Mouse (Mus musculus): ENCODE results near the gene Ncoa7.

- TF ChIP-seq MYOG (IDR thresholded peaks at IDR 0.05; ENCODE audit: control insufficient read depth, extremely low read depth, insufficient read length) (no peak), MYOD1 (IDR thresholded peaks at IDR 0.05; ENCODE audit: control insufficient read depth, insufficient read length, low read depth) (no peak), CTCF (IDR thresholded peaks at IDR 0.05; ENCODE audit: control insufficient read depth, insufficient read depth, insufficient read length) (no peak), FOSL1 (IDR thresholded peaks at IDR 0.05; ENCODE audit: insufficient read depth, low read length, poor library complexity, severe bottlenecking) (no peak), MAX (IDR thresholded peaks at IDR 0.05) (no peak), USF1 (IDR thresholded peaks at IDR 0.05; ENCODE audit: low read depth) (no peak)
Observed at GRCm38 (mm10) chr10:30629513-30629912, 173.6 kb downstream of the Ncoa7 start, which contains the start of gene Hint3.

Measured in C2C12 (cell line).